Mouse (Mus musculus) CD4-positive, CD25-positive, alpha-beta regulatory T cell, adult 9 weeks (primary cell): ENCODE results near the gene Casp9. TPM values are rescaled to one million over a fixed set of nuclear protein-coding genes. Genes with fewer than 3 reads are reported as not detected.

Source experiments
- polyA plus RNA-seq: library from polyadenylated mRNA; unstranded; fragments of 100-300 nt; shearing (Covaris generic); gene quantifications from one replicate; pipeline ENCODE4 v1.2.1, GENCODE M21; 2017

Gene Casp9
- 18.5 TPM for polyA plus RNA-seq

GRCm38 (mm10) chr4:141793282-141794151 is at the start of gene Casp9:
Gene Casp9 (plus strand): TSS chr4:141793612.

GRCm38 (mm10) chr4:141746578-141747346 is 46.6 kb upstream of the Casp9 start, which contains the start of gene Agmat:
Gene Agmat (plus strand): TSS chr4:141746672.

GRCm38 (mm10) chr4:141790524-141790990 is 2.9 kb upstream of the Casp9 start, which contains the start of gene Dnajc16:
Gene Dnajc16 (minus strand): TSS chr4:141790931.

GRCm38 (mm10) chr4:141826060-141826459 is 32.6 kb downstream of the Casp9 start, which contains the start of gene Cela2a:
Gene Cela2a (minus strand): TSS chr4:141826160.

GRCm38 (mm10) chr4:141845999-141846398 is 52.6 kb downstream of the Casp9 start, which contains the start of gene Ctrc:
Gene Ctrc (minus strand): TSS chr4:141846359.

Other genes with a start within 250 kb of the Casp9 start
- not detected for gene Fblim1, start 187.5 kb upstream of the Casp9 start, polyA plus RNA-seq
- gene Tmem82, start 175.0 kb upstream of the Casp9 start, polyA plus RNA-seq = 0.17 TPM
- gene Slc25a34, start 169.8 kb upstream of the Casp9 start, polyA plus RNA-seq = 0.10 TPM
- 5.8 TPM for gene Plekhm2, start 128.7 kb upstream of the Casp9 start, polyA plus RNA-seq
- gene Rsc1a1, start 108.0 kb upstream of the Casp9 start, polyA plus RNA-seq = not detected
- gene Ddi2, start 70.2 kb upstream of the Casp9 start, polyA plus RNA-seq = 4.7 TPM
- gene Agmat, start 46.9 kb upstream of the Casp9 start, polyA plus RNA-seq = not detected
- 5.1 TPM for gene Dnajc16, start 2.7 kb upstream of the Casp9 start, polyA plus RNA-seq
- gene Cela2a, start 32.5 kb downstream of the Casp9 start, polyA plus RNA-seq = not detected
- gene Ctrc, start 52.7 kb downstream of the Casp9 start, polyA plus RNA-seq = not detected
- 13.9 TPM for gene Efhd2, start 81.3 kb downstream of the Casp9 start, polyA plus RNA-seq
- gene Fhad1, start 221.5 kb downstream of the Casp9 start, polyA plus RNA-seq = 0.79 TPM